Mouse (Mus musculus): Measurements from ENCODE around the gene Gm3250.
"Not testable (repeated sequence)": the region's sequence is repeated elsewhere in the genome, so short reads cannot be mapped to it uniquely, and the experiment has no call there.

Gene Gm3250

DNA sequence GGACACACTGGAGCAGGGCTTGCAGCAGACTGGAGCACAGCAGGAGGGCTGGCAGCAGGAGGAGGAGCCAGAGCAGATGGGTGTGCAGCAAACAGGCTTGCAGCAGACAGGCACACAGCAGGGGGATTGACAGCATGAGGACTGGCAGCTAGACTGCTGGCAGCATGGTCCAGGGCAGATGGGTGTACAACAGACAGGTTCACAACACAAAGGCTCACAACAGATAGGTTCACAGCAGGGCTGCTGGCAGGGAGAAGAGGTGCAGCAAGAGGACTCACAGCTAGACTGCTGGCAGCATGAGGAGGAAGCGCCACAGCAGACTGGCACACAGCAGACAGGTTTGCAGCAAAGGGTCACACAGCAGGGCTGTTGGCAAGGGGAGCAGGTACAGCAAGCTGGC, 31.7 kb downstream of the Gm3250 start:
- DNase-seq, result not testable (repeated sequence)

DNA sequence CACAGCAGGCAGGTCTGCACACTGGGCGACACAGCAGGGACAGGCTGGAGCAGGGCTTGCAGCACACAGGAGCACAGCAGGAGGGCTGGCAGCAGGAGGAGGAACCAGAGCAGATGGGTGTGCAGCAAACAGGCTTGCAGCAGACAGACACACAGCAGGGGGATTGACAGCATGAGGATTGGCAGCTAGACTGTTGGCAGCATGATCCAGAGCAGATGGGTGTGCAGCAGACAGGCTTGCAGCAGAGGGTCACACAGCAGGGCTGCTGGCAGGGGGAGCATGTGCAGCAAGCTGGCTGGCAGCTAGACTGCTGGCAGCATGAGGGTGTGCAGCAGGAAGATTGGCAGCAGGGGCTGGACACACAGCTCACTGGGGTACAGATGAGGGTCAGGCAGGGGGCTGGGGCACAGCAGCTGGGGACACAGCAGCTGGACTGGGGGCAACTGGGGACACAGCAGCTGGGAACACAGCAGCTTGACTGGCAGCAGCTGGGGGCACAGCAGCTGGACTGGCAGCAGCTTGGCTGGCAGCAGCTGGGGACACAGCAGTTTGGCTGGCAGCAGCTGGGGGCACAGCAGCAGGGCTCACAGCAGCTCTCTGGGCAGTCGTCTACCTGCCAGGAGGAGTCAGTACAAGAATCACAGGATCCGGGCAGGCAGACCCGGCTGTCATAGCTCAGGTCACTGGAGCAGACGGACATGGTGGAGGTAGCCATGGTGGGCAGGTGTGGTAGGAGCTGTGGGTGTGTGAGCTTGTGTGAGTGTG, 40.2 kb downstream of the Gm3250 start, which contains the start of gene Gm18596:
Gene Gm18596 (minus strand): TSS at position 715 of the 765 bp plus-strand sequence.
- DNase-seq, result not testable (repeated sequence)

- DNase-seq, result no peak
These were observed 43.4 kb downstream of the Gm3250 start for GRCm38 (mm10) chr10:77738929-77739328.

GRCm38 (mm10) chr10:77735928-77736327, 46.4 kb downstream of the Gm3250 start:
- DNase-seq, result no peak
